Mouse (Mus musculus): ENCODE results near the gene Eif3i. TPM values are rescaled to one million over a fixed set of nuclear protein-coding genes. Genes with fewer than 3 reads are reported as not detected.

Gene Eif3i
- polyA plus RNA-seq, 1 experiment from 2014 or later = 220 TPM

GRCm38 (mm10) chr4:129621283-129621841 is 20.9 kb upstream of the Eif3i start:
- Histone ChIP-seq H3K4me2 (ENCODE audit: low read length) (no peak overlapping the region), H3K27ac (ENCODE audit: low read length) (no peak overlapping the region), H3K27me3 (replicated peaks; ENCODE audit: control insufficient read depth, insufficient read depth, low read length) (no peaks in the 10 kb centered on the region), H3K9me3 (ENCODE audit: control insufficient read depth, low read length) (no peaks in the 10 kb centered on the region), H3K4me1 (replicated peaks; ENCODE audit: control insufficient read depth, insufficient read depth, low read length) (peaks cover 51% of the 10 kb centered on the region), H3K9ac (replicated peaks; ENCODE audit: low read depth, low read length) (no peak overlapping the region), H3K36me3 (ENCODE audit: control insufficient read depth, insufficient read depth) (0 out of 2 replicates have a peak, but pooled peaks cover 2% of the 10 kb centered on the region), H3K4me3 (replicated peaks; ENCODE audit: low read length) (no peak overlapping the region)
- WGBS = 86% methylated on average over 8 of the region's 8 CpGs
- no peak for ATAC-seq

DNA sequence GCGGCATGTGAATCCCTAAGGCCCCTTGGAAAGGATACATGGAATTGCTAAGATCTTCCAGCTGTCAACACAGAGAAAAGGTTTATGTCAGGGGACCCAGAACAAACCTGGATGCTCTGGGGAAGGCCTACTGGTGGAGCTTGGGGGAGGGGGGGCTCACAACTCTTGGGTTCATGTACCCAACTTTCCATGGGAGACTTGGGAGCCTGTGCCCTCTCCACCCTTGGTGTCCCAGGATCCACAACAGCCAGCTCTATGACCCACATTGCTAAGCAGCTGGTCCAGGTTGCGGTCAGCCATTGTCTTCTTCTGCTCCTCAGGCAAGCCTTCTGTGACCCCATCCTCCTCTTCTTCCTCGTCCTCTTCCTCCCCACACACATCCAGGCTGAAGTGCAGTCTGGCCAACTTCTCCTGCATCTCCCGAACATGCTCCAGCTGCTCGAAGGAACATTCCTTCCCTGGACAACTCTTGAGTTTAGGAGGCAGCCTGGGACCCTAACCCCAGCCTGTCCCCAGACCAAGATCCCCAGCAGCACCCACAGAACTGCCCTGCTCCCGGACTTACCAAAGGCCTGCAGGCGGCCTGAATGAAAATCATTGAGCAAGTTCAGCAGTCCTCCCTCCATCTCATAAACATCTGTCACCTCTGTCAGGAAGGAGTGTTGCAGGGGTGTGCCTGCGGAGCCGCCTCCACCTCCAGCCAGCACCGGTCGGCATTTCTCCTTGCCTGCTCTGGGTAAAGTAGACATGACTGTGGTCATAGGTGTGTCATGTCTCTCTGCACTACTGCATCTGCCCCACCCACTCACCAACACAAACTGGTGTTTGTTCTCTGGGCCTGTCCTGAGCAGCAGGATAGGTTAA is 20.2 kb upstream of the Eif3i start:
- Histone ChIP-seq H3K9ac (replicated peaks; ENCODE audit: low read depth, low read length) (no peak overlapping the region), H3K4me3 (replicated peaks; ENCODE audit: low read length) (no peak overlapping the region), H3K27me3 (replicated peaks; ENCODE audit: control insufficient read depth, insufficient read depth, low read length) (no peaks in the 10 kb centered on the region), H3K4me1 (replicated peaks; ENCODE audit: control insufficient read depth, insufficient read depth, low read length) (peaks cover 48% of the 10 kb centered on the region), H3K9me3 (ENCODE audit: control insufficient read depth, low read length) (no peaks in the 10 kb centered on the region), H3K36me3 (ENCODE audit: control insufficient read depth, insufficient read depth) (no peaks in the 10 kb centered on the region), H3K27ac (ENCODE audit: low read length) (no peak overlapping the region), H3K4me2 (ENCODE audit: low read length) (no peak overlapping the region)
- ATAC-seq = no peak
- 90% methylated on average over 11 of the region's 11 CpGs for WGBS

- no peaks in the 10 kb centered on the region for H3K36me3 ChIP-seq (ENCODE audit: control insufficient read depth, insufficient read depth)
- WGBS = 5% methylated on average over 43 of the region's 44 CpGs
- H3K27me3 ChIP-seq (replicated peaks; ENCODE audit: control insufficient read depth, insufficient read depth, low read length) = no peaks in the 10 kb centered on the region
- no peaks in the 10 kb centered on the region for H3K9me3 ChIP-seq (ENCODE audit: control insufficient read depth, low read length)
- ATAC-seq = peak; percentile 91
- peak within 1 kb of the TSS; percentile 92 for H3K27ac ChIP-seq (ENCODE audit: low read length)
- peak within 1 kb of the TSS; percentile 74 for H3K4me3 ChIP-seq (replicated peaks; ENCODE audit: low read length)
- H3K4me1 ChIP-seq (replicated peaks; ENCODE audit: control insufficient read depth, insufficient read depth, low read length) = peaks cover 38% of the 10 kb centered on the region
- peak within 1 kb of the TSS; percentile 78 for H3K4me2 ChIP-seq (ENCODE audit: low read length)
- H3K9ac ChIP-seq (replicated peaks; ENCODE audit: low read depth, low read length) = peak within 1 kb of the TSS; percentile 92
These were observed 18.6 kb upstream of the Eif3i start, which contains the start of gene Iqcc for GRCm38 (mm10) chr4:129618786-129619691. Iqcc (minus strand) TSS chr4:129619099.

DNA sequence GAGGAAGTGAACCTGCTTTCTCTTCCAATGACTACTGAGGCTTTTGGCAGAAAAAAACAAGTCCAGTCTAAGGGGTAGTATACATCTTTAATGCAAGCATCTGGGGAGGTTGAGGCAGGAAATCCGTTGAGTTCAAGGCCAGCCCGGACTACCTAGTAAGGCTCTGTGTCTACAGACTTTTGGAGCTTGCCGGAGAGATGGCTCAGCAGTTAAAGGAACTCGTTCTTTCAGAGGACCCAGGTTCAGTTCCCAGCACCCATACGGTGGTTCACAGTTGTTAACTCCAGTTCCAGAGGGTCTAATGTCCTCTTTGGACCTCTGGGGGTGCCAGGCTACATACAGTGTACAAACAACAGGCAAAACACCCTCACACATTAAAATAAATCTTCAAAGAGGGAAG is 17.6 kb upstream of the Eif3i start:
- H3K27ac ChIP-seq (ENCODE audit: low read length) = peak overlapping the region; percentile 92; the same call in 1 of the 2 replicates

DNA sequence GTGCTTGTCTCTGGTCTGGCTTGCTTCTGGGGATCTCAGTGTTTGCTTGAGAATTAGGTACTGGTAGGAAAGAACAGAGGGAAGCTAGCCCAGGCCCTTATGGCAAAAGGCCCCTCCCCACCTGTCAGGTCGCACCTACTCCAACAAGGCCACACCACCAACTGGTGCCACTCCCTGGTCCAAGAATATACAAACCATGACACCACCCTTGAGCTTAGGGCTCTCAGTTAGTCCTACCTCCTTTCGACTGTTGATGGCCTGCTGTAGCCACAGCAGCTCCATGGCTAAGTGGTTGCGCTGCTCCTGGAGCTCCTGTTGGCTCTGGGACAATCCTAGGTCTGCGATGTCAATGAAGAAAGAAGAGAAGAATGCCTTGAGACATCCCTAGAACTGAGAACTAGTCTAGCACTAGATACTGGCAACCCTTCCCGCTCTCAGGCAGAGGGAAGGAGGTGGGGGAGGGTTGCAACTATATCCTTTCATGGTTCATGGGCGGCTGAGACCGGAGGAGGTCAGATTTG is 16.7 kb upstream of the Eif3i start:
- Histone ChIP-seq H3K27ac (ENCODE audit: low read length) (no peak overlapping the region), H3K9me3 (ENCODE audit: control insufficient read depth, low read length) (no peaks in the 10 kb centered on the region), H3K4me2 (ENCODE audit: low read length) (no peak overlapping the region), H3K4me3 (replicated peaks; ENCODE audit: low read length) (no peak overlapping the region), H3K9ac (replicated peaks; ENCODE audit: low read depth, low read length) (no peak overlapping the region), H3K36me3 (ENCODE audit: control insufficient read depth, insufficient read depth) (no peaks in the 10 kb centered on the region), H3K27me3 (replicated peaks; ENCODE audit: control insufficient read depth, insufficient read depth, low read length) (no peaks in the 10 kb centered on the region), H3K4me1 (replicated peaks; ENCODE audit: control insufficient read depth, insufficient read depth, low read length) (peaks cover 28% of the 10 kb centered on the region)
- ATAC-seq = no peak
- 95% methylated on average over 7 of the region's 7 CpGs for WGBS

More for the DNA sequence above, 17.6 kb upstream of the Eif3i start:
- peak overlapping the region; percentile 74 for H3K4me3 ChIP-seq (replicated peaks; ENCODE audit: low read length)
- H3K4me1 ChIP-seq (replicated peaks; ENCODE audit: control insufficient read depth, insufficient read depth, low read length) = peaks cover 37% of the 10 kb centered on the region
- WGBS = 90% methylated on average over 5 of the region's 5 CpGs
- ATAC-seq = no peak
- no peaks in the 10 kb centered on the region for H3K36me3 ChIP-seq (ENCODE audit: control insufficient read depth, insufficient read depth)
- no peaks in the 10 kb centered on the region for H3K9me3 ChIP-seq (ENCODE audit: control insufficient read depth, low read length)
- peak overlapping the region; percentile 92 for H3K9ac ChIP-seq (replicated peaks; ENCODE audit: low read depth, low read length)
- peak overlapping the region; percentile 78 for H3K4me2 ChIP-seq (ENCODE audit: low read length)
- no peaks in the 10 kb centered on the region for H3K27me3 ChIP-seq (replicated peaks; ENCODE audit: control insufficient read depth, insufficient read depth, low read length)

- Histone ChIP-seq H3K4me1 (replicated peaks; ENCODE audit: control insufficient read depth, insufficient read depth, low read length) (peaks cover 23% of the 10 kb centered on the region), H3K27ac (ENCODE audit: low read length) (no peak overlapping the region), H3K9ac (replicated peaks; ENCODE audit: low read depth, low read length) (no peak overlapping the region), H3K4me2 (ENCODE audit: low read length) (no peak overlapping the region), H3K27me3 (replicated peaks; ENCODE audit: control insufficient read depth, insufficient read depth, low read length) (no peaks in the 10 kb centered on the region), H3K36me3 (ENCODE audit: control insufficient read depth, insufficient read depth) (no peaks in the 10 kb centered on the region), H3K4me3 (replicated peaks; ENCODE audit: low read length) (no peak overlapping the region), H3K9me3 (ENCODE audit: control insufficient read depth, low read length) (no peaks in the 10 kb centered on the region)
- 96% methylated on average over 3 of the region's 3 CpGs for WGBS
- ATAC-seq = no peak
These were observed 16.2 kb upstream of the Eif3i start for GRCm38 (mm10) chr4:129616631-129617030.

DNA sequence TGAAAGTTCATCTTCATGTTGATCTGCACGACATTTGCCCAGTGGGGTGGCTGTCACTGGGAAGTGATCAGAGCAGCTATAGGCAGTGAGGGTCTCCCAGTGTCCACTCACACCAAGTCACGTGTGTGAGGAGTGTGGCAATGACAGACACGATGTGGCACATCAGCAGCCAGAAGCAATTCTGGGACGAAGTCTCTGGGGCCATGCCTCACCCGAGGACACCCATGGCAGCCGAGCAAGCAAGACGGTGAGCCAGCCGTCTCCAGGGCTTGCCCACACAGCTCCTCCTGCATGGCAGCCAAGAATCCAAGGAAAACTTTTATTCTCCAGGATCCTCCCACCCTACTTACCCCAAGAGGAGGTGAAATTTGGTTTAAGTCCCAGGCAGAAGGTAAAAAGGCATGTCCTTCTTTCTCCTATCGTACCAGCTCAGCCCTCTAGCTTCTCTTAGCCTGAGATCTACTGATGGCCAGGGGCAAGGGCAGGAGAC is 15.4 kb upstream of the Eif3i start:
- 90% methylated on average over 9 of the region's 9 CpGs for WGBS
- peaks cover 21% of the 10 kb centered on the region for H3K4me1 ChIP-seq (replicated peaks; ENCODE audit: control insufficient read depth, insufficient read depth, low read length)
- H3K9me3 ChIP-seq (ENCODE audit: control insufficient read depth, low read length) = no peaks in the 10 kb centered on the region
- H3K36me3 ChIP-seq (ENCODE audit: control insufficient read depth, insufficient read depth) = no peaks in the 10 kb centered on the region
- H3K27ac ChIP-seq (ENCODE audit: low read length) = no peak overlapping the region
- no peak overlapping the region for H3K9ac ChIP-seq (replicated peaks; ENCODE audit: low read depth, low read length)
- no peaks in the 10 kb centered on the region for H3K27me3 ChIP-seq (replicated peaks; ENCODE audit: control insufficient read depth, insufficient read depth, low read length)
- H3K4me2 ChIP-seq (ENCODE audit: low read length) = no peak overlapping the region
- no peak overlapping the region for H3K4me3 ChIP-seq (replicated peaks; ENCODE audit: low read length)
- ATAC-seq = no peak

DNA sequence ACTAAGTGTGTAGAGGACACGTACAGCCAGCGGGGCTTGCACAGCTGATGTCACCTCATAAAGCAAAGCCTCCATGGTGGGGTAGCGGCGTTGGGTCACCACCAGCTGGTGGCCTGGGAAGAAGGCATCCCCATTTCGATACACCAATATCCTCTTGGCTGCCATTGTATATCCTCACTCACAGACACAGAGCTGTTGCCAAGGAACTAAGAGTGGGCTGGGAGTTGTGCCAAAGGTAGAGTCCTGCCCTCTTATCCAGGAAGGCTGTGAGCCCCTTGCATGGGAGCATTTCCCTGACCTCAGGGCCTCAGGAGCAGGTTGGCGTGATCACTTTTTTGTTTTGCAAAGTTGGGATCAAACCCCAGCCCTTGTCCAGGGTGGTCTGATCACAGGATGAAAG is 13.6 kb upstream of the Eif3i start, which contains the start of gene Dcdc2b:
Gene Dcdc2b (minus strand): TSS at position 165 of the 400 bp plus-strand sequence.
- WGBS = 74% methylated on average over 6 of the region's 6 CpGs
- Histone ChIP-seq H3K9ac (replicated peaks; ENCODE audit: low read depth, low read length) (no peak within 1 kb of the TSS), H3K9me3 (ENCODE audit: control insufficient read depth, low read length) (no peaks in the 10 kb centered on the region)

More for the DNA sequence above, 13.6 kb upstream of the Eif3i start, which contains the start of gene Dcdc2b:
- Histone ChIP-seq H3K4me1 (replicated peaks; ENCODE audit: control insufficient read depth, insufficient read depth, low read length) (peaks cover 18% of the 10 kb centered on the region), H3K4me2 (ENCODE audit: low read length) (no peak within 1 kb of the TSS), H3K27ac (ENCODE audit: low read length) (no peak within 1 kb of the TSS), H3K27me3 (replicated peaks; ENCODE audit: control insufficient read depth, insufficient read depth, low read length) (no peaks in the 10 kb centered on the region), H3K36me3 (ENCODE audit: control insufficient read depth, insufficient read depth) (no peaks in the 10 kb centered on the region), H3K4me3 (replicated peaks; ENCODE audit: low read length) (no peak within 1 kb of the TSS)
- no peak for ATAC-seq
